Mouse (Mus musculus): Measurements from ENCODE around the gene Nploc4. TPM values are rescaled to one million over a fixed set of nuclear protein-coding genes. Genes with fewer than 3 reads are reported as not detected.

Nploc4 gene
- polyA plus RNA-seq, 1 experiment from 2014 or later, result 34.8 TPM

- peak within 1 kb of the TSS; percentile 98 for H3K9ac ChIP-seq
- H3K27me3 ChIP-seq, result no peaks in the 10 kb centered on the region
- peak within 1 kb of the TSS; percentile 85 for H3K4me2 ChIP-seq
- peaks cover 23% of the 10 kb centered on the region for H3K4me1 ChIP-seq
- 3% methylated on average over 62 of the region's 62 CpGs for WGBS
- H3K27ac ChIP-seq, result peak within 1 kb of the TSS; percentile 92
- H3K4me3 ChIP-seq (replicated peaks), result peak within 1 kb of the TSS; percentile 94
- peaks cover 44% of the 10 kb centered on the region for H3K36me3 ChIP-seq
- H3K9me3 ChIP-seq (replicated peaks), result no peaks in the 10 kb centered on the region
- peak; percentile 92 for ATAC-seq (replicated peaks; ENCODE audit: low FRiP score)
Observed at GRCm38 (mm10) chr11:120457772-120458751, 20.6 kb upstream of the Nploc4 start, which contains the start of the genes Oxld1 and Ccdc137. Gene Oxld1 (minus strand): TSS chr11:120458068. Gene Ccdc137 (plus strand): TSS chr11:120458115.

- 27% methylated on average over 14 of the region's 14 CpGs for WGBS
- no peaks in the 10 kb centered on the region for H3K9me3 ChIP-seq (replicated peaks)
- H3K4me3 ChIP-seq (replicated peaks), result peak overlapping the region; percentile 94
- peaks cover 37% of the 10 kb centered on the region for H3K36me3 ChIP-seq
- H3K4me1 ChIP-seq, result peaks cover 23% of the 10 kb centered on the region
- peak overlapping the region; percentile 85 for H3K4me2 ChIP-seq
- ATAC-seq (replicated peaks; ENCODE audit: low FRiP score), result peak; percentile 16; the same call in 1 of the 2 replicates
- H3K27me3 ChIP-seq, result no peaks in the 10 kb centered on the region
- peak overlapping the region; percentile 92 for H3K27ac ChIP-seq
- peak overlapping the region; percentile 98 for H3K9ac ChIP-seq
Observed at GRCm38 (mm10) chr11:120457370-120457769, 19.9 kb upstream of the Nploc4 start.

GRCm38 (mm10) chr11:120455413-120455812, 17.9 kb upstream of the Nploc4 start:
- 91% methylated on average over 7 of the region's 7 CpGs for WGBS
- no peak overlapping the region for H3K4me2 ChIP-seq
- no peak overlapping the region for H3K9ac ChIP-seq
- H3K9me3 ChIP-seq (replicated peaks), result no peaks in the 10 kb centered on the region
- no peaks in the 10 kb centered on the region for H3K27me3 ChIP-seq
- peaks cover 23% of the 10 kb centered on the region for H3K4me1 ChIP-seq
- peaks cover 18% of the 10 kb centered on the region for H3K36me3 ChIP-seq
- no peak for ATAC-seq (replicated peaks; ENCODE audit: low FRiP score)
- no peak overlapping the region for H3K4me3 ChIP-seq (replicated peaks)
- H3K27ac ChIP-seq, result no peak overlapping the region

GRCm38 (mm10) chr11:120454965-120455364, 17.5 kb upstream of the Nploc4 start:
- no peaks in the 10 kb centered on the region for H3K27me3 ChIP-seq
- H3K4me3 ChIP-seq (replicated peaks), result no peak overlapping the region
- no peak overlapping the region for H3K27ac ChIP-seq
- no peak for ATAC-seq (replicated peaks; ENCODE audit: low FRiP score)
- no peak overlapping the region for H3K9ac ChIP-seq
- 88% methylated on average over 4 of the region's 4 CpGs for WGBS
- no peak overlapping the region for H3K4me2 ChIP-seq
- peaks cover 23% of the 10 kb centered on the region for H3K4me1 ChIP-seq
- H3K9me3 ChIP-seq (replicated peaks), result no peaks in the 10 kb centered on the region
- peaks cover 15% of the 10 kb centered on the region for H3K36me3 ChIP-seq

GRCm38 (mm10) chr11:120453306-120453705, 15.8 kb upstream of the Nploc4 start, which contains the start of gene Pde6g:
Gene Pde6g (minus strand): TSS chr11:120453500.
- WGBS, result 82% methylated on average over 4 of the region's 4 CpGs
- Histone ChIP-seq H3K27ac (no peak within 1 kb of the TSS), H3K36me3 (peaks cover 6% of the 10 kb centered on the region; the same call in 1 of the 2 replicates), H3K4me2 (no peak within 1 kb of the TSS), H3K9ac (no peak within 1 kb of the TSS), H3K27me3 (no peaks in the 10 kb centered on the region), H3K4me3 (replicated peaks) (no peak within 1 kb of the TSS), H3K9me3 (replicated peaks) (no peaks in the 10 kb centered on the region), H3K4me1 (peaks cover 14% of the 10 kb centered on the region)
- ATAC-seq (replicated peaks; ENCODE audit: low FRiP score), result no peak

- 77% methylated on average over 3 of the region's 3 CpGs for WGBS
- H3K36me3 ChIP-seq, result peaks cover 6% of the 10 kb centered on the region; the same call in 1 of the 2 replicates
- H3K27me3 ChIP-seq, result no peaks in the 10 kb centered on the region
- no peak overlapping the region for H3K4me2 ChIP-seq
- no peaks in the 10 kb centered on the region for H3K9me3 ChIP-seq (replicated peaks)
- no peak for ATAC-seq (replicated peaks; ENCODE audit: low FRiP score)
- H3K4me3 ChIP-seq (replicated peaks), result no peak overlapping the region
- no peak overlapping the region for H3K27ac ChIP-seq
- H3K4me1 ChIP-seq, result peaks cover 18% of the 10 kb centered on the region
- H3K9ac ChIP-seq, result no peak overlapping the region
Observed at GRCm38 (mm10) chr11:120452246-120452645, 14.7 kb upstream of the Nploc4 start.

GRCm38 (mm10) chr11:120447179-120447578, 9.7 kb upstream of the Nploc4 start:
- Histone ChIP-seq H3K4me1 (peaks cover 10% of the 10 kb centered on the region), H3K4me2 (no peak overlapping the region), H3K9ac (no peak overlapping the region), H3K9me3 (replicated peaks) (no peaks in the 10 kb centered on the region), H3K27me3 (no peaks in the 10 kb centered on the region), H3K27ac (no peak overlapping the region), H3K36me3 (no peaks in the 10 kb centered on the region), H3K4me3 (replicated peaks) (no peak overlapping the region)
- 59% methylated on average over 7 of the region's 7 CpGs for WGBS
- ATAC-seq (replicated peaks; ENCODE audit: low FRiP score), result no peak

GRCm38 (mm10) chr11:120445475-120445874, 8.0 kb upstream of the Nploc4 start:
- no peak for ATAC-seq (replicated peaks; ENCODE audit: low FRiP score)
- Histone ChIP-seq H3K4me3 (replicated peaks) (no peak overlapping the region), H3K4me2 (no peak overlapping the region), H3K27ac (no peak overlapping the region), H3K4me1 (peaks cover 10% of the 10 kb centered on the region), H3K9me3 (replicated peaks) (no peaks in the 10 kb centered on the region), H3K9ac (no peak overlapping the region), H3K27me3 (no peaks in the 10 kb centered on the region), H3K36me3 (no peaks in the 10 kb centered on the region)
- WGBS, result 44% methylated on average over 3 of the region's 3 CpGs

GRCm38 (mm10) chr11:120444106-120444505, 6.6 kb upstream of the Nploc4 start:
- H3K4me1 ChIP-seq, result peaks cover 10% of the 10 kb centered on the region
- H3K9me3 ChIP-seq (replicated peaks), result no peaks in the 10 kb centered on the region
- H3K27me3 ChIP-seq, result no peaks in the 10 kb centered on the region
- no peak overlapping the region for H3K4me3 ChIP-seq (replicated peaks)
- ATAC-seq (replicated peaks; ENCODE audit: low FRiP score), result no peak
- 74% methylated on average over 6 of the region's 6 CpGs for WGBS
- H3K9ac ChIP-seq, result no peak overlapping the region
- no peak overlapping the region for H3K27ac ChIP-seq
- H3K36me3 ChIP-seq, result no peaks in the 10 kb centered on the region
- no peak overlapping the region for H3K4me2 ChIP-seq

- ATAC-seq (replicated peaks; ENCODE audit: low FRiP score), result no peak
- Histone ChIP-seq H3K4me2 (no peak overlapping the region), H3K9ac (no peak overlapping the region), H3K4me3 (replicated peaks) (no peak overlapping the region), H3K27ac (no peak overlapping the region), H3K4me1 (peaks cover 2% of the 10 kb centered on the region), H3K27me3 (no peaks in the 10 kb centered on the region), H3K9me3 (replicated peaks) (no peaks in the 10 kb centered on the region), H3K36me3 (no peaks in the 10 kb centered on the region)
- 87% methylated on average over 3 of the region's 3 CpGs for WGBS
Observed at GRCm38 (mm10) chr11:120442765-120443280, 5.3 kb upstream of the Nploc4 start.

- Histone ChIP-seq H3K27me3 (no peaks in the 10 kb centered on the region), H3K36me3 (no peaks in the 10 kb centered on the region), H3K4me2 (no peak within 1 kb of the TSS), H3K9me3 (replicated peaks) (no peaks in the 10 kb centered on the region), H3K9ac (no peak within 1 kb of the TSS), H3K4me3 (replicated peaks) (no peak within 1 kb of the TSS), H3K27ac (no peak within 1 kb of the TSS), H3K4me1 (no peaks in the 10 kb centered on the region)
- 91% methylated on average over 3 of the region's 3 CpGs for WGBS
- no peak for ATAC-seq (replicated peaks; ENCODE audit: low FRiP score)
Observed at GRCm38 (mm10) chr11:120442344-120442743, 4.8 kb upstream of the Nploc4 start, which contains the start of gene Tspan10. Gene Tspan10 (plus strand): TSS chr11:120442644.

GRCm38 (mm10) chr11:120437857-120438385, 413 bp upstream of the Nploc4 start:
- peaks cover 12% of the 10 kb centered on the region for H3K4me1 ChIP-seq
- WGBS, result 24% methylated on average over 12 of the region's 12 CpGs
- peaks cover 23% of the 10 kb centered on the region for H3K36me3 ChIP-seq
- H3K27me3 ChIP-seq, result no peaks in the 10 kb centered on the region
- H3K27ac ChIP-seq, result peak overlapping the region; percentile 83
- ATAC-seq (replicated peaks; ENCODE audit: low FRiP score), result no peak
- peak overlapping the region; percentile 76 for H3K4me2 ChIP-seq
- peak overlapping the region; percentile 93 for H3K4me3 ChIP-seq (replicated peaks)
- H3K9ac ChIP-seq, result peak overlapping the region; percentile 99
- H3K9me3 ChIP-seq (replicated peaks), result no peaks in the 10 kb centered on the region

All from kidney, embryonic 15.5 days (tissue).